In the genomic region with DNA sequence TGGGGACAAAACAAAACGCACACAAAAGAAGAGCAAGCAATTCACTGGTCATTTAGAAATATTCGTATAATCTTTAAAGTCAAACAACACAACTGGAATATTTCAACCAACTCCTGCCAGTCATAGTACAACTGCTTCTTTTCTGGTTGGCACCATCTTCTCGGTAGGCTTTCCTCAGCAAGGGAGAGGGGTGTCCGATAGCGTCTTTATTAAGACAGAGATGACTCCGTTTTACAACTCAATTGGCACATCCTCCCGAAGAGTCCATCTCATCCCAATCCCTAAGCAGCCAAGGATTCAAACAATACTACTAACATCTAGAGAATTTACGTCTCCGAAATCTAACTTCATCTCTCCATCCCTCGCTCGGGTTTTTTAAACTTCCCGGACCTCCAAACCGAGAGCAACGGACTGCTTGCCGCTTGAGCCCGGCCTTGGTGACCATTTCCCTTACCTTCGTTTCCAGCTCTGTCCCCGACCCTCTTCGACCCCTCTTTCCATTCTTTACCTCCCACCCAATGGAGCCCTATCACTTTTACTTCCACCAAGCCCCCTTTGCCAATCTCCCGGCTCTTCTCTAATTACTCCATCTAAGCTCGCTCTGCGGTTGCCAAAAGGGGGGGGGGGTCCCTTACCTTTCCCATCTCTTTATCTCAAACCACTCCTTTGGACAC, we compare ENCODE assay signal across 8 mouse cellular contexts. TPM values are rescaled to one million over a fixed set of nuclear protein-coding genes. Genes with fewer than 3 reads are reported as not detected.
A peak's percentile ranks its signal among the peaks of the same experiment; 100 is the strongest.
DNase-seq lines count a peak whose midpoint lies in the region; ATAC-seq and TF ChIP-seq lines count a peak whose summit lies in the region.

No protein-coding gene starts in this region.

- no peaks in the 10 kb centered on the region for H3K9me3 ChIP-seq in heart, embryonic 10.5 days
- H3K9me3 ChIP-seq in E14TG2a.4 (ENCODE audit: low read length), result peaks cover 6% of the 10 kb centered on the region
- H3K9me3 ChIP-seq in forebrain, embryonic 13.5 days (replicated peaks), result no peaks in the 10 kb centered on the region
- H3K9me3 ChIP-seq in liver, embryonic 14.5 days (ENCODE audit: control insufficient read depth, low read length), result no peaks in the 10 kb centered on the region

- H3K27me3 ChIP-seq in heart, embryonic 10.5 days (ENCODE audit: insufficient read depth, poor library complexity, severe bottlenecking), result no peaks in the 10 kb centered on the region
- H3K27me3 ChIP-seq in E14TG2a.4 (ENCODE audit: insufficient read depth, low read length), result no peaks in the 10 kb centered on the region
- peaks cover 12% of the 10 kb centered on the region for H3K27me3 ChIP-seq in forebrain, embryonic 13.5 days
- H3K27me3 ChIP-seq in liver, embryonic 14.5 days (ENCODE audit: control insufficient read depth, insufficient read depth, low read length), result no peaks in the 10 kb centered on the region

- under 1% methylated on average over 22 of the region's 22 CpGs for WGBS in heart, embryonic 10.5 days
- WGBS in forebrain, embryonic 13.5 days, result under 1% methylated on average over 22 of the region's 22 CpGs
- 2% methylated on average over 22 of the region's 22 CpGs for WGBS in liver, embryonic 14.5 days (ENCODE audit: insufficient replicate concordance)

- TF ChIP-seq CTCF in E14TG2a.4 (conservative IDR thresholded peaks at IDR 0.05; ENCODE audit: low read length), result no peak
- TF ChIP-seq CTCF in liver, embryonic 14.5 days (IDR thresholded peaks at IDR 0.05; ENCODE audit: low read depth), result no peak

- no peak for ATAC-seq in forebrain, embryonic 13.5 days
- ATAC-seq in liver, embryonic 14.5 days (ENCODE audit: insufficient read depth), result no peak
- no peak for ATAC-seq in frontal cortex, adult (ENCODE audit: low TSS enrichment)

- peaks cover 49% of the 10 kb centered on the region for H3K4me1 ChIP-seq in heart, embryonic 10.5 days
- peaks cover 57% of the 10 kb centered on the region for H3K4me1 ChIP-seq in E14TG2a.4 (replicated peaks; ENCODE audit: low read depth, low read length)
- H3K4me1 ChIP-seq in forebrain, embryonic 13.5 days, result peaks cover 38% of the 10 kb centered on the region
- peaks cover 29 to 37% of the 10 kb centered on the region in 2 experiments for H3K4me1 ChIP-seq in liver, embryonic 14.5 days (replicated peaks; ENCODE audit: control insufficient read depth in 2 of 2, insufficient read depth in 2 of 2, low read length in 1 of 2)

- DNase-seq in heart, embryonic 10.5 days (ENCODE audit: low spot score), result no peak
- DNase-seq in heart, adult 9 months (ENCODE audit: low spot score in 2 of 2), result no peak
- DNase-seq in liver, embryonic 14.5 days (ENCODE audit: low read depth in 3 of 3, low spot score in 3 of 3), result no peak
- DNase-seq in thymus, postnatal 0 days (ENCODE audit: low spot score), result no peak
- no peak for DNase-seq in Muller cell, postnatal 12 days (ENCODE audit: inconsistent ontology term)

- no peak for TF ChIP-seq EP300 in liver, embryonic 14.5 days (IDR thresholded peaks at IDR 0.05; ENCODE audit: low read depth)

- H3K36me3 ChIP-seq in heart, embryonic 10.5 days, result peaks cover 11% of the 10 kb centered on the region; the same call in 1 of the 2 replicates
- peaks cover 28% of the 10 kb centered on the region for H3K36me3 ChIP-seq in E14TG2a.4 (ENCODE audit: insufficient read depth, low read length)
- H3K36me3 ChIP-seq in forebrain, embryonic 13.5 days (ENCODE audit: poor library complexity, severe bottlenecking), result peaks cover 9% of the 10 kb centered on the region
- H3K36me3 ChIP-seq in liver, embryonic 14.5 days (replicated peaks; ENCODE audit: control insufficient read depth, insufficient read depth, low read depth), result peaks cover 3% of the 10 kb centered on the region; the same call in 1 of the 2 replicates

- H3K4me2 ChIP-seq in forebrain, embryonic 13.5 days, result peak overlapping the region; percentile 77
- peak overlapping the region; percentile 78 for H3K4me2 ChIP-seq in liver, embryonic 14.5 days (ENCODE audit: low read depth)

- H3K9ac ChIP-seq in forebrain, embryonic 13.5 days, result peak overlapping the region; percentile 87
- peak overlapping the region; percentile 85 for H3K9ac ChIP-seq in liver, embryonic 14.5 days (replicated peaks)

- H3K4me3 ChIP-seq in heart, embryonic 10.5 days, result peak overlapping the region; percentile 88
- H3K4me3 ChIP-seq in E14TG2a.4 (replicated peaks; ENCODE audit: low read length), result peak overlapping the region; percentile 94
- peak overlapping the region; percentile 83 for H3K4me3 ChIP-seq in forebrain, embryonic 13.5 days
- H3K4me3 ChIP-seq in liver, embryonic 14.5 days (ENCODE audit: insufficient read depth in 1 of 2, low read depth in 2 of 2, low read length in 2 of 2), result peak overlapping the region; percentile 81 to 99

- peak overlapping the region; percentile 92 for H3K27ac ChIP-seq in heart, embryonic 10.5 days
- H3K27ac ChIP-seq in forebrain, embryonic 13.5 days, result peak overlapping the region; percentile 66; the same call in 1 of the 2 replicates
- H3K27ac ChIP-seq in liver, embryonic 14.5 days, result peak overlapping the region; percentile 46

RNA-seq across cellular contexts. Expression of gene Arid3b, which starts 0.6 kb away (rescaled TPM):
- polyA plus RNA-seq in heart, embryonic 10.5 days (2016; fragmentation: Nextera tagmentation; extraction: Ambion mirVana), result 59.7 and 60.2 TPM in 2 replicates
- polyA plus RNA-seq in forebrain, embryonic 13.5 days (2015; fragmentation: Nextera tagmentation; extraction: Ambion mirVana), result 12.3 and 12.8 TPM in 2 replicates
- 7.8 and 9.3 TPM in 2 replicates for polyA plus RNA-seq in liver, embryonic 14.5 days (2012; rRNA removed)
- 8.5 and 9.3 TPM in 2 replicates for polyA plus RNA-seq in liver, embryonic 14.5 days (2014; fragmentation: Nextera tagmentation; extraction: Ambion mirVana)
- 26.2 and 27.3 TPM in 2 replicates for polyA plus RNA-seq in thymus, postnatal 0 days (2015; fragmentation: Nextera tagmentation; extraction: Ambion mirVana)
